ENCODE assay signal across 12 mouse cellular contexts in the genomic region with DNA sequence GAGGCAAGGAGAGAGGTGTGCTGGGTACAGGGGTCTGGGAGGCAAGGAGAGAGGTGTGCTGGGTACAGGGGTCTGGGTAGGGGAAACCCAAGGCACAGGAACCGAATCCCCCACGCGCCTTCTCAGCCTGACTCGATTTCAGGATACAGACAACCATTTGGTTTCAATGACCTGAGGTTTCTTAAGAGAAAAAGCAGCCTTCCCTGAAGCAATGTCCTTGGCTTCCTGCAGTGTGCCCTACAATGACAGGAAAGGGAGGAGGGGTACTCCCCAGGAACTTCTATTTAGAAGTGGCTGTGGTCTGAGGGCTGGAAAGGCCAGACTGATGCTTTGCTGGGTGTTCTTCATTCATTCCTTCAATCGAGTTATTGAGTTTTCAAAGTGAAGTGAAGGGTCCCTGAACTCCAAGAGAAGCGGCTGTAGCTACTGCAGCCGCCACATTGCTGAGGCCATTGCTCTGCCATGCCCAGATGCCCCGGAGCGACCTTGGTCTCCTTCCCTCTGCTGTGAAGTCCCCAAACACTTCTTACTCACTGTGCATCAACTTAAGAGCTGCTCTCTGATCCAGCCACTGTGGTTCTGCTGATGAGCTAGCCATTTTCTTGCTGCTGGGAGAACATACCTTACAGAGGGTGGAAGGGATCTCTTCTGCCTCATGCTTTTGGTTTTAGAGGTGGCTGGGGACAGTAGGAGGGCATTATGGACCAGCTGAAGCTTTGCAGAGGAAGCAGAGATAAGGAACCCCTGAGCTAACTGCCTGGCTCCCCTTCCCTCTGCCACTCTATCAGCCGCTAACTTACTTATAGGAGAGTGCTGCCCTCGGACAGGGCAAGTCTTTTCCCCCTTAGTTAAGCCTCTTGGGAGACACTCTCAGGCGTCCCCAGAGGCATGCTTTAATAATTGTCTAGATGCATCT. TPM values are rescaled to one million over a fixed set of nuclear protein-coding genes. Genes with fewer than 3 reads are reported as not detected.
DNase-seq lines count a peak whose midpoint lies in the region; ATAC-seq and TF ChIP-seq lines count a peak whose summit lies in the region.
"Had no signal": no experiment of that assay in that cellular context is flagged by ENCODE, and none has a peak within 500 bp of the region (broad histone marks: within the 10 kb centered on the region; RNA-seq: fewer than 3 reads in every experiment).

No protein-coding gene starts in this region.

- H3K9me3 ChIP-seq in neural tube, embryonic 13.5 days: no peaks in the 10 kb centered on the region
- H3K9me3 ChIP-seq in embryonic facial prominence, embryonic 14.5 days (ENCODE audit: control insufficient read depth, low read length): no peaks in the 10 kb centered on the region

- no peaks in the 10 kb centered on the region for H3K27me3 ChIP-seq in heart, adult 2 months (ENCODE audit: control insufficient read depth, insufficient read depth, low read length)
- no peaks in the 10 kb centered on the region for H3K27me3 ChIP-seq in neural tube, embryonic 13.5 days
- no peaks in the 10 kb centered on the region for H3K27me3 ChIP-seq in embryonic facial prominence, embryonic 14.5 days (replicated peaks; ENCODE audit: control insufficient read depth, insufficient read depth, low read length)

- H3K27ac ChIP-seq in heart, adult 2 months: peak overlapping the region; percentile 33
- H3K27ac ChIP-seq in neural tube, embryonic 13.5 days (replicated peaks): 0 out of 2 replicates have a peak overlapping the region, but pooled peaks have one; percentile 9
- H3K27ac ChIP-seq in embryonic facial prominence, embryonic 14.5 days (replicated peaks; ENCODE audit: low read depth, low read length): no peak overlapping the region; the same call in 1 of the 2 replicates
- 0 out of 2 replicates have a peak overlapping the region, but pooled peaks have one; percentile 17 for H3K27ac ChIP-seq in macrophage

- H3K79me2 ChIP-seq in heart, adult 2 months (replicated peaks; ENCODE audit: control insufficient read depth, insufficient read depth, low read length): no peaks in the 10 kb centered on the region
- H3K79me2 ChIP-seq in macrophage (ENCODE audit: inconsistent target): no peaks in the 10 kb centered on the region

- H3K4me2 ChIP-seq in neural tube, embryonic 13.5 days: no peak overlapping the region
- no peak overlapping the region; the same call in 1 of the 2 replicates for H3K4me2 ChIP-seq in embryonic facial prominence, embryonic 14.5 days (ENCODE audit: low read depth, low read length)

- ATAC-seq in neural tube, embryonic 13.5 days (ENCODE audit: low read depth): no peak
- ATAC-seq in embryonic facial prominence, embryonic 14.5 days (ENCODE audit: low read depth): no peak

- H3K9ac ChIP-seq in heart, adult 2 months (ENCODE audit: low read depth, low read length): no peak overlapping the region
- H3K9ac ChIP-seq in neural tube, embryonic 13.5 days: no peak overlapping the region
- no peak overlapping the region for H3K9ac ChIP-seq in embryonic facial prominence, embryonic 14.5 days (ENCODE audit: low read depth, low read length)

- no peaks in the 10 kb centered on the region for H3K36me3 ChIP-seq in heart, adult 2 months (ENCODE audit: control insufficient read depth, insufficient read depth, low read length)
- H3K36me3 ChIP-seq in neural tube, embryonic 13.5 days: no peaks in the 10 kb centered on the region
- H3K36me3 ChIP-seq in embryonic facial prominence, embryonic 14.5 days (ENCODE audit: control insufficient read depth, insufficient read depth, low read length): no peaks in the 10 kb centered on the region
- H3K36me3 ChIP-seq in macrophage (ENCODE audit: inconsistent target): no peaks in the 10 kb centered on the region

- no peak for TF ChIP-seq CTCF in heart, adult 2 months (IDR thresholded peaks at IDR 0.05)

- intact Hi-C loops in heart, adult 2 months (cut with DNase I): loop anchor here (10.0 kb wide), 2 partner anchors 113 to 233 kb away; no protein-coding TSS in a partner anchor
- intact Hi-C loops in heart, postnatal 14 days (cut with DNase I): loop anchor here (5.0 kb wide), 1 partner anchor 330 kb away; a partner anchor contains a TSS

- H3K4me1 ChIP-seq in heart, adult 2 months (ENCODE audit: control insufficient read depth, insufficient read depth, low read length): peaks cover 11% of the 10 kb centered on the region
- peaks cover 3% of the 10 kb centered on the region; the same call in 1 of the 2 replicates for H3K4me1 ChIP-seq in neural tube, embryonic 13.5 days (replicated peaks)
- peaks cover 10% of the 10 kb centered on the region; the same call in 1 of the 2 replicates for H3K4me1 ChIP-seq in embryonic facial prominence, embryonic 14.5 days (ENCODE audit: control insufficient read depth, insufficient read depth, low read length)

- TF ChIP-seq POLR2A in heart, adult 2 months (IDR thresholded peaks at IDR 0.05; ENCODE audit: insufficient read depth, low read depth, low read length): no peak

- TF ChIP-seq EP300 in heart, adult 2 months (IDR thresholded peaks at IDR 0.05; ENCODE audit: insufficient read depth, low read depth, low read length): 0 out of 2 replicates have a peak, but pooled peaks have one; percentile 28

- peak in 1 of 2 experiments; percentile 18 for DNase-seq in heart, adult 2 months
- no peak for DNase-seq in heart, postnatal 14 days
- no peak for DNase-seq in neural tube, embryonic 10.5 days (ENCODE audit: extremely low spot score, low spot score)
- peak; percentile 15 for DNase-seq in embryonic facial prominence, embryonic 14.5 days (ENCODE audit: low spot score)
- no peak for DNase-seq in urinary bladder, postnatal 36 days (ENCODE audit: low spot score in 2 of 2)
- no peak for DNase-seq in frontal cortex, postnatal 14 days (ENCODE audit: low spot score in 2 of 2)
- DNase-seq: gastrocnemius, postnatal 10 days had no signal

- H3K4me3 ChIP-seq in heart, adult 2 months: no peak overlapping the region
- H3K4me3 ChIP-seq in neural tube, embryonic 13.5 days: no peak overlapping the region
- H3K4me3 ChIP-seq in embryonic facial prominence, embryonic 14.5 days (ENCODE audit: low read depth, low read length): no peak overlapping the region
- H3K4me3 ChIP-seq in macrophage (ENCODE audit: inconsistent target): no peak overlapping the region
- H3K4me3 ChIP-seq: myocyte had no signal

- WGBS in heart, adult 2 months: 44% methylated on average over 12 of the region's 12 CpGs
- WGBS in neural tube, embryonic 13.5 days: 66% methylated on average over 12 of the region's 12 CpGs
- 42% methylated on average over 12 of the region's 12 CpGs for whole genome bisulfite sequencing in embryonic facial prominence, embryonic 14.5 days
- 40% methylated on average over 12 of the region's 12 CpGs for WGBS in macrophage (ENCODE audit: missing documents)

RNA-seq across cellular contexts. Expression of a gene that starts 28.5 kb away (rescaled TPM):
- total RNA-seq in heart, adult 2 months (2021): not detected
- polyA plus RNA-seq in heart, adult 2 months (2012; rRNA removed): 0.10 TPM in 1 of 2 replicates, not detected in the other
- not detected for total RNA-seq in heart, postnatal 14 days (2021)
- polyA plus RNA-seq in neural tube, embryonic 13.5 days (2015; fragmentation: Nextera tagmentation; extraction: Ambion mirVana): not detected in 2 replicates
- polyA plus RNA-seq in embryonic facial prominence, embryonic 14.5 days (2014; fragmentation: Nextera tagmentation; extraction: Ambion mirVana): 2.6 and 3.0 TPM in 2 replicates
- not detected for total RNA-seq in macrophage (2018; cell fraction: chromatin; rRNA removed)
- under 1 TPM in 23 of 26 experiments, not detected in 3; 0.05 to 0.44 (median 0.17) TPM for total RNA-seq in macrophage (2018; cell fraction: cytosol; rRNA removed)
- 1 to 10 TPM in 1 of 26 experiments, under 1 TPM in 10, not detected in 15; 0.17 to 1.0 (median 0.48) TPM for total RNA-seq in macrophage (2018; cell fraction: nucleus; rRNA removed)
- polyA plus RNA-seq in macrophage (2018): 0.09 to 0.39 TPM in 2 of 3 replicates, not detected in the other
- total RNA-seq: gastrocnemius, postnatal 10 days; layer of hippocampus, adult 18-20 months had no signal
- polyA plus RNA-seq: liver, adult 2 months had no signal
